Mouse (Mus musculus): ENCODE measurements around the gene Ndnf.

GRCm38 (mm10) chr6:65672131-65673031 lies 991 bp downstream of the Ndnf start:
- TF ChIP-seq CTCF (IDR thresholded peaks at IDR 0.05; ENCODE audit: borderline replicate concordance, insufficient read depth, low read depth, low read length) (no peak), POLR2A (IDR thresholded peaks at IDR 0.05; ENCODE audit: borderline replicate concordance, insufficient read depth, low read length) (no peak)

Measured in cerebellum, adult 2 months (tissue).